Mouse (Mus musculus) intestine, embryonic 15.5 days (tissue): ENCODE data around the gene Vars2. TPM values are rescaled to one million over a fixed set of nuclear protein-coding genes. Genes with fewer than 3 reads are reported as not detected.

Source experiments
- ATAC-seq: fragments of 200-750 bp; cut with Nextera tagmentation; 2 replicates; pipeline ENCODE4 v1.8.0; 2017; ENCODE audit warnings: moderate TSS enrichment, moderate library complexity
- H3K27ac ChIP-seq: fragments of 300-500 bp; sonication (generic); 2 replicates; pipeline ENCODE4 v1.5.1; 2015; ENCODE audit warnings: mild to moderate bottlenecking, inconsistent platforms
- H3K27me3 ChIP-seq: fragments of 300-500 bp; sonication (generic); replicated peaks from 2 replicates; pipeline ENCODE4 v1.6.1; 2015; ENCODE audit warnings: inconsistent platforms
- H3K36me3 ChIP-seq: fragments of 300-500 bp; sonication (generic); 2 replicates; pipeline ENCODE4 v1.6.1; 2015; ENCODE audit warnings: inconsistent platforms
- H3K4me1 ChIP-seq: fragments of 300-500 bp; sonication (generic); replicated peaks from 2 replicates; pipeline ENCODE4 v1.6.1; 2015; ENCODE audit warnings: inconsistent platforms
- H3K4me2 ChIP-seq: fragments of 300-500 bp; sonication (generic); replicated peaks from 2 replicates; pipeline ENCODE4 v1.6.1; 2015; ENCODE audit warnings: mild to moderate bottlenecking, inconsistent platforms
- H3K4me3 ChIP-seq: fragments of 300-500 bp; sonication (generic); replicated peaks from 2 replicates; pipeline ENCODE4 v1.5.1; 2015; ENCODE audit warnings: inconsistent platforms
- H3K9ac ChIP-seq: fragments of 300-500 bp; sonication (generic); 2 replicates; pipeline ENCODE4 v1.6.1; 2015; ENCODE audit warnings: inconsistent platforms
- H3K9me3 ChIP-seq: fragments of 300-500 bp; sonication (generic); 2 replicates; pipeline ENCODE4 v1.6.1; 2016; ENCODE audit warnings: inconsistent platforms
- WGBS: fragments of 180-500 bp; shearing (Covaris S2); methylation state at CpG from one replicate; pipeline ENCODE4 v1.1.7; 2015; 5-methylcytosine and 5-hydroxymethylcytosine counted together
- polyA plus RNA-seq: library from polyadenylated mRNA; unstranded; fragments of >200 nt; fragmentation: Nextera tagmentation; extraction: Ambion mirVana; gene quantifications from 2 replicates; pipeline ENCODE4 v1.2.1, GENCODE M21; 2015

Gene Vars2
- polyA plus RNA-seq, 1 experiment from 2014 or later: 18.9 TPM

GRCm38 (mm10) chr17:35689936-35690645 lies 22.7 kb upstream of the Vars2 start:
- no peak overlapping the region for H3K4me2 ChIP-seq
- ATAC-seq: no peak
- H3K27me3 ChIP-seq: no peaks in the 10 kb centered on the region
- no peaks in the 10 kb centered on the region for H3K9me3 ChIP-seq
- H3K4me3 ChIP-seq: no peak overlapping the region
- WGBS: 87% methylated on average over 18 of the region's 18 CpGs
- H3K9ac ChIP-seq: no peak overlapping the region
- H3K36me3 ChIP-seq: peaks cover 74% of the 10 kb centered on the region
- no peak overlapping the region for H3K27ac ChIP-seq
- no peaks in the 10 kb centered on the region for H3K4me1 ChIP-seq

GRCm38 (mm10) chr17:35688347-35689175 lies 21.2 kb upstream of the Vars2 start:
- Histone ChIP-seq H3K4me2 (no peak overlapping the region), H3K27ac (no peak overlapping the region)

GRCm38 (mm10) chr17:35685061-35685460 lies 17.7 kb upstream of the Vars2 start:
- no peaks in the 10 kb centered on the region for H3K27me3 ChIP-seq
- H3K9ac ChIP-seq: no peak overlapping the region
- no peak for ATAC-seq
- no peaks in the 10 kb centered on the region for H3K9me3 ChIP-seq
- H3K4me3 ChIP-seq: no peak overlapping the region
- H3K4me2 ChIP-seq: no peak overlapping the region
- H3K4me1 ChIP-seq: no peaks in the 10 kb centered on the region
- 73% methylated on average over 9 of the region's 9 CpGs for WGBS
- H3K36me3 ChIP-seq: peaks cover 64% of the 10 kb centered on the region
- H3K27ac ChIP-seq: no peak overlapping the region

More at GRCm38 (mm10) chr17:35688347-35689175, 21.2 kb upstream of the Vars2 start:
- no peaks in the 10 kb centered on the region for H3K9me3 ChIP-seq
- no peak overlapping the region for H3K4me3 ChIP-seq
- H3K27me3 ChIP-seq: no peaks in the 10 kb centered on the region
- H3K36me3 ChIP-seq: peaks cover 79% of the 10 kb centered on the region
- ATAC-seq: no peak
- 85% methylated on average over 25 of the region's 25 CpGs for WGBS
- no peaks in the 10 kb centered on the region for H3K4me1 ChIP-seq
- no peak overlapping the region for H3K9ac ChIP-seq

GRCm38 (mm10) chr17:35681986-35682385 lies 14.6 kb upstream of the Vars2 start:
- H3K36me3 ChIP-seq: peaks cover 43% of the 10 kb centered on the region
- no peak overlapping the region for H3K4me2 ChIP-seq
- no peak overlapping the region for H3K27ac ChIP-seq
- 86% methylated on average over 13 of the region's 13 CpGs for WGBS
- H3K9ac ChIP-seq: no peak overlapping the region
- no peak overlapping the region for H3K4me3 ChIP-seq
- no peaks in the 10 kb centered on the region for H3K9me3 ChIP-seq
- no peaks in the 10 kb centered on the region for H3K4me1 ChIP-seq
- ATAC-seq: no peak
- H3K27me3 ChIP-seq: no peaks in the 10 kb centered on the region

- H3K4me1 ChIP-seq: no peaks in the 10 kb centered on the region
Observed at GRCm38 (mm10) chr17:35680591-35680990, 13.2 kb upstream of the Vars2 start.

GRCm38 (mm10) chr17:35673416-35674035 lies 6.1 kb upstream of the Vars2 start, which contains the start of gene Gtf2h4:
TSS of gene Gtf2h4 (minus strand) at chr17:35673739.
- H3K4me3 ChIP-seq: peak within 1 kb of the TSS; percentile 71
- H3K9me3 ChIP-seq: no peaks in the 10 kb centered on the region
- H3K27me3 ChIP-seq: no peaks in the 10 kb centered on the region
- peaks cover 5% of the 10 kb centered on the region for H3K4me1 ChIP-seq
- peak within 1 kb of the TSS; percentile 83 for H3K4me2 ChIP-seq
- H3K36me3 ChIP-seq: peaks cover 4% of the 10 kb centered on the region; the same call in 1 of the 2 replicates
- ATAC-seq: peak; percentile 99
- no peak within 1 kb of the TSS for H3K27ac ChIP-seq
- under 1% methylated on average over 23 of the region's 23 CpGs for WGBS
- peak within 1 kb of the TSS; percentile 94 for H3K9ac ChIP-seq

More at GRCm38 (mm10) chr17:35680591-35680990, 13.2 kb upstream of the Vars2 start:
- Histone ChIP-seq H3K27ac (no peak overlapping the region), H3K36me3 (peaks cover 29% of the 10 kb centered on the region), H3K9ac (no peak overlapping the region), H3K4me2 (no peak overlapping the region), H3K4me3 (no peak overlapping the region), H3K9me3 (no peaks in the 10 kb centered on the region), H3K27me3 (no peaks in the 10 kb centered on the region)
- 36% methylated on average over 6 of the region's 6 CpGs for WGBS
- ATAC-seq: no peak

GRCm38 (mm10) chr17:35672527-35672926 lies 5.1 kb upstream of the Vars2 start:
- H3K36me3 ChIP-seq: peaks cover 4% of the 10 kb centered on the region; the same call in 1 of the 2 replicates
- H3K9me3 ChIP-seq: no peaks in the 10 kb centered on the region
- H3K27ac ChIP-seq: no peak overlapping the region
- no peak for ATAC-seq
- H3K4me3 ChIP-seq: peak overlapping the region; percentile 71; the same call in 1 of the 2 replicates
- H3K4me2 ChIP-seq: peak overlapping the region; percentile 83; the same call in 1 of the 2 replicates
- H3K9ac ChIP-seq: no peak overlapping the region
- H3K27me3 ChIP-seq: no peaks in the 10 kb centered on the region
- WGBS: 83% methylated on average over 6 of the region's 6 CpGs
- H3K4me1 ChIP-seq: peaks cover 8% of the 10 kb centered on the region

- H3K9me3 ChIP-seq: no peaks in the 10 kb centered on the region
- no peaks in the 10 kb centered on the region for H3K27me3 ChIP-seq
- H3K4me3 ChIP-seq: no peak overlapping the region
- no peak for ATAC-seq
- no peak overlapping the region for H3K27ac ChIP-seq
- no peak overlapping the region for H3K9ac ChIP-seq
- no peak overlapping the region for H3K4me2 ChIP-seq
- WGBS: 89% methylated on average over 6 of the region's 6 CpGs
- peaks cover 4% of the 10 kb centered on the region; the same call in 1 of the 2 replicates for H3K36me3 ChIP-seq
- peaks cover 8% of the 10 kb centered on the region for H3K4me1 ChIP-seq
Observed at GRCm38 (mm10) chr17:35671846-35672245, 4.5 kb upstream of the Vars2 start.

GRCm38 (mm10) chr17:35669731-35670130 lies 2.3 kb upstream of the Vars2 start:
- Histone ChIP-seq H3K36me3 (peaks cover 4% of the 10 kb centered on the region; the same call in 1 of the 2 replicates), H3K4me2 (no peak overlapping the region), H3K9me3 (no peaks in the 10 kb centered on the region), H3K27me3 (no peaks in the 10 kb centered on the region), H3K9ac (no peak overlapping the region), H3K4me1 (peaks cover 12% of the 10 kb centered on the region), H3K4me3 (no peak overlapping the region), H3K27ac (no peak overlapping the region)
- no peak for ATAC-seq
- 94% methylated on average over 9 of the region's 9 CpGs for WGBS

- peak overlapping the region; percentile 72 for H3K4me3 ChIP-seq
- H3K9me3 ChIP-seq: no peaks in the 10 kb centered on the region
- no peaks in the 10 kb centered on the region for H3K27me3 ChIP-seq
- H3K27ac ChIP-seq: peak overlapping the region; percentile 82
- H3K4me1 ChIP-seq: peaks cover 7% of the 10 kb centered on the region; the same call in 1 of the 2 replicates
- H3K4me2 ChIP-seq: peak overlapping the region; percentile 94
- peaks cover 18% of the 10 kb centered on the region for H3K36me3 ChIP-seq
- WGBS: 5% methylated on average over 13 of the region's 13 CpGs
- peak; percentile 60 for ATAC-seq
- peak overlapping the region; percentile 83 for H3K9ac ChIP-seq
Observed at GRCm38 (mm10) chr17:35666851-35667256, 538 bp downstream of the Vars2 start.

- peaks cover 23% of the 10 kb centered on the region for H3K36me3 ChIP-seq
- no peaks in the 10 kb centered on the region for H3K9me3 ChIP-seq
- H3K9ac ChIP-seq: no peak overlapping the region; the same call in 1 of the 2 replicates
- H3K4me1 ChIP-seq: peaks cover 7% of the 10 kb centered on the region; the same call in 1 of the 2 replicates
- WGBS: 74% methylated on average over 17 of the region's 17 CpGs
- H3K4me3 ChIP-seq: no peak overlapping the region
- H3K27me3 ChIP-seq: no peaks in the 10 kb centered on the region
- ATAC-seq: peak; percentile 49
- H3K4me2 ChIP-seq: peak overlapping the region; percentile 94; the same call in 1 of the 2 replicates
- H3K27ac ChIP-seq: no peak overlapping the region
Observed at GRCm38 (mm10) chr17:35665957-35666515, 1.4 kb downstream of the Vars2 start.
